Mouse (Mus musculus): Measurements from ENCODE around the gene Prr14. TPM values are rescaled to one million over a fixed set of nuclear protein-coding genes. Genes with fewer than 3 reads are reported as not detected.
A peak's percentile ranks its signal among the peaks of the same experiment; 100 is the strongest.
"Not testable (repeated sequence)": the region's sequence is repeated elsewhere in the genome, so short reads cannot be mapped to it uniquely, and the experiment has no call there.

Prr14 gene
- 100 to 1,000 TPM; 151 to 194 (median 184) TPM for polyA plus RNA-seq (2017; shearing (Covaris generic))

DNA sequence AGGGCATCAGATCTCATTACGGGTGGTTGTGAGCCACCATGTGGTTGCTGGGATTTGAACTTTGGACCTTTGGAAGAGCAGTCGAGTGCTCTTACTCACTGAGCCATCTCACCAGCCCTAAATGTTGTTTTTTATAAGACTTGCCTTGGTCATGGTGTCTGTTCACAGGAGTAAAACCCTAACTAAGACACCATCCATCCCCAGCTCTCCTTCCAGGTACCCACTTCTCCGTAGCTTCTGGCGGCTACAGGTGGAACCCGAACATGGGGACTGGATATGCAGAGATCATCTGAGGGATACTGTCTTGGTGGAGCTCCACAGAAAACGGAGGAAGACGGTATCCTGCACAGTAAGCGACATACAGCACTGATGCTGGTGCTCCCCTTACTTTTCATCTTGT lies at the start of gene Prr14:
TSS of gene Prr14 (plus strand) at position 301 of the 400 bp plus-strand sequence.
- ATAC-seq = not testable (repeated sequence)

DNA sequence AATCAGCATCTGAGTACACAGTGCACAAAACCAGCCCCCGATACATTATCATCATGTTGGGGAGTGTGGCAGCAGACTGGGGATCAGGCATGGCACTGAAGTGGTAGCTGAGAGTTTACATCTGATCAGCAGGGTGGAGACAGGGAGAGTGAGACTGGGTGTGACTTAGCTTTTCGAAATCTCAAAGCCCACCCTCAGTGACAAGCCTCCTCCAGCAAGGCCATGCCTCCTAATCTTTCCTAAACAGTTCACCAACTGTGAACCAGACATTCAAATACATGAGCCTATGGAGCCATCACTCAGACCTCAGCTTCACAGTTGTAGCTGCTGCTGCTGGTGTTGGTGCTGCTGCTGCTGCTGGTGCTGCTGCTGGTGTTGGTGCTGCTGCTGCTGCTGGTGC lies 48.0 kb upstream of the Prr14 start:
- ATAC-seq = no peak

DNA sequence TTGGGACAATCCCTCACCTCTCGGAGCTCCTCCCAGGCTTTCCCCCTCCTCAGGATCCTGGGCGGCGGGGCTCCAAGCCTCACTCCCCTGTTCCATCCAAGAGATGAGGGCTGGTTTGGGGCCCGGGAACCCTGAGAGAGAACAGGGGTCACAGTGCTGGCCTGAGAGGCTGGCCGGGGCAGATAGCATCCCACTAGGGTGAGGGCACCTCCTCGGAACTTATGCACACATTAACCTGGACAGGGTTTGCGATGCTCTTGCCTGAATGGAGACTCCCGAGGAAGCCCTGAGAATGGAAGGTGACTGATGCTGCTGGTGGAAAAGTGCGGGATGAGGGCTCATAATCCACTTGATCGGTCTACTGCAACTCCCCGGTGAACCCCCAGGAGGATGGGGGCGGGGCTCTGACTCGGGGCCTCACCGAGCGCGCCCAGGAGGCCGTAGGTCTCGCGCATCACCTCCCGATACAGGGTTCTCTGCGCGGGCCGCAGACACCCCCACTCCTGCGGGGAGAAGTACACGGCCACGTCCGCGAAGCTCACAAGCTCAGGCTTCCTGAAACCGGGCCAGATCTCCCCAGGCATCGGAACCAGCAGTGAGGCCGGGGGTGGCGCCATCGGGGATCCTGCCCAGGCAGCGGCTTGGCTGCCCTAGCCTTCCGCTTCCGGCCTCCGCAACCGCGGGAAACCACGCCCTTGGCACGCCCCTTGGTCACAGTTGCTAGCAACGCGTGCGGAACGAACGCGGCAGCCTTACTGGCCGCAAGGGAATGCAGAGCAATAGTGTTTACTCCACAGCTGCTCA lies 37.8 kb upstream of the Prr14 start, which contains the start of gene Zfp688:
TSS of gene Zfp688 (minus strand) at position 681 of the 804 bp plus-strand sequence.
- peak; percentile 99 for ATAC-seq

DNA sequence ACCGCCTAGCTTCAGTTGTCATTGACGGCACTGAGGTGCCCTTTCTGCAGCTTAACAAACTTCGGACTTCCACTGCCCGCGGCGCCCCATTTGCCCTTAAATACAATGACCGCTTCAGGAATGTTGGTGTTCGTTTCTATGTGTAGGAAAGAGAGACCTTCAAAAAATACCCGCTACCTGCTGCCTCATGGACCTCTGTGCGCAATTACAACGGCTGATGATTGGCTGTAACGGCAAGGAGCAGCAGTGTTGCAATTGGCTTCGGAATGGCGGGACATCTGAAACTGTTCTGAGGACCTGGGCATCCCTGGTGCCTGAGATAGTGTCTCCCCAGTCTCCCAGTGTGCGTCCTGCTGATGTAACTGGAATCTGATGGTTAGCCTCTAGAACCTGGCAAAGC lies 37.2 kb upstream of the Prr14 start:
- ATAC-seq = no peak

DNA sequence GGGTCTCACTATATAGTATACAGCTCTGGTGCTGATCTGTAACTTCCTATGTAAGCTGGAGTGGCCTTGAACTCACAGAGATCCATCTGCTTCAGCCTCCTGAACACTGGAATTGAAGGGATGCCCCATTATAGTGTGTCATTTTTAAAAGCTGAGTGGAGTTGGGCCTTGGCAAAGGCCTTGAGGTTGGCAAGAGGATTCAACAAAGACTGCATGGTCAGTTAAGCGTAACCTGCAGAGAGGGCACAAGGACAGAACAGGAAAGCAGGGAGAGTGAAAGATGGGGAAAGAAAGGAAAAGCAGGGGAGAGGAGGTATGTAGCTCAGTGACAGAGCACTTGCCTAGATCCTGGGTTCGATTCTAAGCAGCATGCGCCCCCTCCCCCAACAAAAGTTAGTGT lies 34.1 kb upstream of the Prr14 start:
- no peak for ATAC-seq

DNA sequence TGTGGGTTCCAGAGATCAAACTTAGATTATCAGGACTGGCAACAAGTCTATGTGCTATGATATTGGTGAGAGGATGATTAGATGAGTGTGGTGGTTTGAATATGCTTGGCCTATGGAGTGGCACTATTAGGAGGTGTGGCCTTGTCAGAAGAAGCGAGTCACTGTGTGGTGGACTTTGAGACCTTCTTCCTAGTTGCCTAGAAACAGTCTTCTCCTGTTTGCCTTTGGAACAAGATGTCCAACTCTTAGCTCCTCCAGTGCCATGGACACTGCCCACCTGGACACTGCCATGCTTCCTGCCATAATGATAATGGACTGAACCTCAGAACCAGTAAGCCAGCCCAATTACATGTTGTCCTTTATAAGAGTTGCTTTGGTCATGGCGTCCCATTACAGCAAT lies 33.5 kb upstream of the Prr14 start:
- ATAC-seq = no peak

- ATAC-seq = no peak
Observed at GRCm38 (mm10) chr7:127426354-127426753, 33.1 kb upstream of the Prr14 start.

DNA sequence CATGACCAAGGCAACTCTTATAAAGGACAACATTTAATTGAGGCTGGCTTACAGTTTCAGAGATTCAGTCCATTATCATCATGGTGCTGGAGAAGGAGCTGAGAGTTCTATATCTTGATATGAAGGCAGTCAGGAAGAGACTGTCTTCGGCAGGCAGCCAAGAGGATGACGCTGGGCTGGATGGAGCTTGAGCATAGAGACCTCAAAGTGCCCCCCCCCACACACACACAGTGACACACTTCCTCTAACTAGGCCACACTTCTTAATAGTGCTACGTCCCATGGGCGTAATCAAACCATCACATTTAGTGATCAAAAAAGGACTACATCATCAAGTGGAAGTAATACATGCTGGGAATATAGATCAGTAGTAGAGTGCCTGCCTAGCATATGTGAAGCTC lies 24.2 kb upstream of the Prr14 start:
- no peak for ATAC-seq

DNA sequence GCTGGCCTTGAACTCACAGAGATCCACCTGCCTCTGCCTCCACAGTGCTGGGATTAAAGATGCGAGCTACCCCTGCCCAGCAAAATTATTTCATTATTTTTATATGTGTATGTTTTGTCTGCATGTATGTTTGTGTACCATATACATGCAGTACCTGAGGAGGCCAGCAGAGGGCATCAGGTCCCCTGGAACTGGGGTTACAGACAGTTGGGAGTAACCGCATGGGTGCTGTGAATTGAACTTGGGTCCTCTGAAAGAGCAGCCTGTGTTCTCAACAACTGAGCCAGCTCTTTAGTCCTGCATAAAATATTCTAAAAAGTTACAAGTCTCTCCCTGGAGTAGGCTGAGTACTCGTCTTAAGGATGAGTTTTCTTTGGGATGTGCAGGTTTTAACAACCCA lies 21.7 kb upstream of the Prr14 start:
- ATAC-seq = no peak

DNA sequence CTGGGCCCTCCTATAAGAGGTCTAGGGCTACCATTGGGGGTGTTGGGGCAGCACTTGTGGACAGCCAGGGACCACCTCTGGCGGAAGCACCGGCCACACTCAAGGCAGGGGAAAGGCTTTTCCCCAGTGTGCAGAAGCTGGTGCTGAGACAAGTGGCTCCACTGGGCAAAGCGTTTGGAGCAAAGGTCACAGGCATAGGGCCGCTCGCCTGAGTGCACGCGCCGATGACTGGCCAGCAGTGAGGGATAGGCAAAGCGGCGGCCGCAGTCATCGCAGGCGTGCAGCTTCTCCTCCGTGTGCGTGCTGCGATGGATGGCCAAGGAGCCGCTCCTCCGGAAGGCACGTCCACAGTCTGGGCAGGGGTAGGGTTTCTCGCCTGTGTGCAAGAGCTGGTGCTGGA lies 15.4 kb upstream of the Prr14 start:
- no peak for ATAC-seq

DNA sequence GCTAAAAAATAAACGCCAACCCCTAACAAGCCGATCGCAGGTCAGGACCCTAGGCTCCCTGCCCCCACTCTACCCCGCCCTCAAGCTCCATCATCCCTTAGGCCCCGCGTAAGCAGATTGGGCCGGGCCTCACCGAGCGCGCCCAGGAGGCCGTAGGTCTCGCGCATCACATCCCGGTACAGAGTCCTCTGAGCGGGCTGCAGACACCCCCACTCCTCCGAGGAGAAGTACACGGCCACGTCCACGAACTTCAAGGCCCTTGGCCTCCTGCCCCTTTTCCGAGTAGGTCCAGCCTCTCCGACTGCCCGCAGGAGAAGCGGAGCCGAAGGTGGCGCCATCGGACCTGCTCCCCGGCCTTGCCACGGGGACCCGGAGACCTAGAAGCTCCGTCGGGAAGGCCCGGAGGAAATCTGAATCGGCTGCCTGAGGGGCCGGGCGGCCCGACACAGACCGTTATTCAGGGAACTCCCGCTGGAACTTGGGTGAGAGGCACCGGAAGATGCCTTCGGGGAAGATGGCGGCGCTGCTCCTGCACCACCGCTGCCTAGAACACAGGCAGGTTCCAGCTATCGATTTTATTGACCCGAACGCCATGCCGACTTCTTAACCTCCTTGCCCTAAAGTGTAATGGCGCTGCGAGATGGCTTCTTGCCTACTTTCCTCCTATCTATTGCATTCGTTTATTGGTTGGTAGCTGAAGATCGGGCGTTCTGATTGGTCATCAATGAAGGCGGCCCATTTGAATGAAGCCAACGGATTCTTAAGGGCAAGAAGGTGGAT lies 10.7 kb upstream of the Prr14 start, which contains the start of gene Zfp689:
TSS of gene Zfp689 (minus strand) at position 638 of the 780 bp plus-strand sequence.
- peak; percentile 92 for ATAC-seq

GRCm38 (mm10) chr7:127449966-127450365 lies 9.4 kb upstream of the Prr14 start:
- no peak for ATAC-seq

- no peak for ATAC-seq
Observed at GRCm38 (mm10) chr7:127453056-127453455, 6.4 kb upstream of the Prr14 start.

DNA sequence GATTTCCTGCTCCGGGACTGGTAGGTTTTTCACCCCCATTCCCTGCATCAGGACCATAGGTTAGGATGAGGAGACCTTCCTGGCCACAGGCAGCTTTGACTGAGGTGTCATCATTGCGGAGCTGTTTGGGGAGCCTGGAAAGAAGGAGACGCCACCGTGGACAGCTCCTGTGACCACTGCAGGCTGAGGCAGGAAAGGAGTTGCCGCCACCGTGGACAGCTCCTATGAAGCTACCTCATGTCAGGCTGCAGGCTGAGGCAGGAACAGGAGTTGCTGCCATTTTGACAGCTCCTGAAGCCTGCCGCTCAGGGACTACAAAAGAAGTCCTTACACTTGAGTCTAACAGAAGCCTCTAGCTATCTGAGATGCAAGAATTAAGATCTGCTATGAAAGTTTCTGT lies 4.5 kb upstream of the Prr14 start:
- ATAC-seq = no peak

DNA sequence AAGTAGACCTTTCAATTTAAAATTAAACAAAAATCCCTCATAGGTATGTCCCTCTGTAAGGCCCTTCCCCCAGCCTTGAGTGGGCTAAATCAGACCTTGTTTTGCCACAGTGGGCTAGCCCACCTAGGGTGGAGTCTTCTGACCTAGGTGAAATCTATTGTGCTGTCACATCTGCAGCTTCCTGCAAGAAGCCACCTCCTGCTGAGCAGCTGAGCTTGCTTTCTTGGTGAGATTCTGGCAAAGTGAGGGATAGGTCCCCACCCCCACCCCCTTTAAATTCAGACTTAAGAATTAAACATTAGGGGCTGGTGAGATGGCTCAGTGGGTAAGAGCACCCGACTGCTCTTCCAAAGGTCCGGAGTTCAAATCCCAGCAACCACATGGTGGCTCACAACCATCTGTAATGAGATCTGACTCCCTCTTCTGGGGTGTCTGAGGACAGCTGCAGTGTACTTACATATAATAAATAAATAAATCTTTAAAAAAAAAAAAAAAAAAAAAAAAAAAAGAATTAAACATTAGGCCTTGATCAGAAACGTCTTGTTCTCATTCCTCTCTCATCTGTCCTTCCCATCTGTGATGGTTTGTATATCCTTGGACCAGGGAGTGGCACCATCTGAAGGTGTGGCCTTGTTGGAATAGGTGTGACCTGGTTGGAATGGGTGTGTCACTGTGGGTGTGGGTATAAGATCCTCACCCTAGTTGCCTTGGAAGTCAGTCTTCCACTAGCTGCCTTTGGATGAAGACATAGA lies 864 bp upstream of the Prr14 start:
- ATAC-seq = not testable (repeated sequence)

- no peak for ATAC-seq
Observed at GRCm38 (mm10) chr7:127465191-127465590, 5.8 kb downstream of the Prr14 start.

DNA sequence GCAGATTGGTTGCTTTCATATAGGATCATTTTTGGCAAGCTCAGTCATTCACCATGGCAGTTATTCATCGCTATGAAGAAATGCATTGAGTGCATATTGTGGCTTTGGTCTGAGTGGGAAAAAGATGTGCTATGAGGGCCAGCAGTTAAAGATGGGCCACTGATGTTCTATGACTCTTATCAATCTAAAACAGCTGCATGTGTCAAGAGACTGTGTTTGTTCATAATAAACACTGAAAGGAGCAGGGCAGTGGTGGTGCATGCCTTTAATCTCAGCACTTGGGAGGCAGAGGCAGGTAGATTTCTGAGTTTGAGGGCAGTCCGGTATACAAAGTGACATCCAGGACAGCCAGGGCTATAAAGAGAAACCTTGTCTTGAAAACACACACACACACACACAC lies 6.3 kb downstream of the Prr14 start:
- ATAC-seq = not testable (repeated sequence)

GRCm38 (mm10) chr7:127466606-127467005 lies 7.2 kb downstream of the Prr14 start:
- ATAC-seq = no peak

- no peak for ATAC-seq
Observed at GRCm38 (mm10) chr7:127470011-127470715, 10.8 kb downstream of the Prr14 start.

- ATAC-seq = peak; percentile 93
Observed at GRCm38 (mm10) chr7:127470743-127471645, 11.6 kb downstream of the Prr14 start.

- no peak for ATAC-seq
Observed at GRCm38 (mm10) chr7:127471646-127472010, 12.2 kb downstream of the Prr14 start.
